Mouse (Mus musculus) adrenal gland, postnatal 0 days (tissue): ENCODE measurements around the gene Timm10b. TPM values are rescaled to one million over a fixed set of nuclear protein-coding genes. Genes with fewer than 3 reads are reported as not detected.

Experiments used
- polyA plus RNA-seq: library from polyadenylated mRNA; unstranded; fragments of >200 nt; fragmentation: Nextera tagmentation; extraction: Ambion mirVana; gene quantifications from 2 replicates; pipeline ENCODE4 v1.2.1, GENCODE M21; 2015

Gene Timm10b
- polyA plus RNA-seq = 274 and 325 TPM in 2 replicates

DNA sequence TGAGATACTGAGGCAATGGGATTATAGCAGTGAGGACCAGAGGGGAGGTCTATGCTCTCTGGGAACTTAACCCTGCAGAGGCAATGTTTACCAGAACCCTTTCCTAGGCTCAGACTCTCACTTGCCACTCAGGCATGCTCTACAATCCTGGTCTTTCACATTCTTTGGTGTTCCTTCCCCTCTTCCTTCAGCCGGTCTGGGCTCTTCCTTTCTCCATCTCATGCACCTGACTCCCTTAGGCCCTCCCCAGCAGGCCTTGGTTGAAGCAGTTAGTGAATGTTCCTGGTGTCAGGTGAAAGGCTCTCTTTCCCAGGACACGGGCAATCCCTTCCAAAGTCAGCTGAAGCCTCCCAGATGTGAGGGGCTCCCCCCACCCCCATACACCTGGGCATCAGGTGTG is at the start of gene Timm10b:
Timm10b (plus strand) TSS at position 301 of the 400 bp plus-strand sequence.

DNA sequence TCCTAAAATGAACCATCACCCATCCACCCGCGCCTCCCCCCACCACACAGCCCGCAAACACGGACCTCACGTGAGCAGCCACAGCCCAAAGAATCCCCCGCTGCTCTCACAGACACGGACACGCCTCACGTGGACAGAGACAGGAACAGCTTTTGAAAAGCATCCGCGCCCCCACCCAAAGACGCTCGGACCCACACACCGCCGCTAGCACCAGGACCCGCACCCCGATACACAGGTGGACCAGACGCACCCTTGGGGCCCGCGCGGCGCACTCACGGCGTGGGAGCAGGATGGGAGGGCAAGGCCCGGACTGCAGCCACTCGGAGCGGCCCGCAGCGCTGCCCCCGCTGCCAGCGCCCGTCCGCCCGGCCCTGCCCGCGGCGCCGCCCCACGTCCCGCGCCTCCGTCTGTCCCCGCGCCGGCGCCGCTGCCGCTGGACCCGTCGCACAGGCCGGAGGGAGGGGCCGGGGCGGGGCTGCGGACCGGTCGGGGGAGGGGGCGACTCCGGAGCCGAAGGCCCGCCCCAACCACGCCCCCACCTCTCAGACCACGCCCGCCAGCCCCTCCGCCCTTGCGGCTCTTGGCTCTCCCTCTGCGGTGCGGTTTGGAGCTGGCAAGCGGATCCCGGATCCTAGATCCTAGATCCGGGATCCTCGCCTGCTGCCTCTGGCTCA is 6.6 kb upstream of the Timm10b start, which contains the start of gene Trim3:
Trim3 (minus strand) TSS at position 445 of the 674 bp plus-strand sequence.

DNA sequence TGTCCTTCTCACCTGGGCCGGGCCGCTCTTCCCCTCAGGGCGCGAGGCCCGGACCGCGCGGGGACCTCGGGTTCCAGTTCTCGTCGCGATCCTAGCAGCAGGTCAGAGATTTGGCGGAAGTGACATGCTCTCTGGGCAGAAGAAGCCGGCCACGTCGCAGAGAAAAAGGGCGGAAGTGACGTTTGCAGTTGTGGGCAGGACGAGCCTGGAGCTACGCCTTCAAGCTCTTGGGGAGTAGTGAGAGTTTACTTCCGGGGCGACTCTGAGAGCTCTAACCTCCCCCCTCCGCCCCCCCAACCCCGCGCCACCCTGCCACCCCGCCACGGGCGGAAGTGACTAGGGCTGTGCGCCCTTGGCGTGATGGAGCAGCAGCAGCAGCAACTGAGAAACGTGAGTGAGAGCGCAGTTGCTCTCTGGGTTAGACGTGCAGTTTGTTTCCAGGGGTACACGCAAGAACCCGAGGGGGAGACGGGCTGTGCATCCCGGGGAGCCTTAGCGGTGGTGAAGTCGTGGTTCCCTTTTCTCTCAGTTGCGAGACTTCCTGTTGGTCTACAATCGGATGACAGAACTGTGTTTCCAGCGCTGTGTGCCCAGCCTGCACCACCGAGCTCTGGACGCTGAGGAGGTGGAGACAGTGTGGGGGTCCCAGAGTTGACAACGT is 507 bp downstream of the Timm10b start, which contains the start of the genes Arfip2 and Gm45799:
Arfip2 (minus strand) TSS at position 184 of the 661 bp plus-strand sequence.
Gm45799 (plus strand) TSS at position 320 of the 661 bp plus-strand sequence.

GRCm38 (mm10) chr7:105650639-105651435 is 11.0 kb downstream of the Timm10b start, which contains the start of gene Dnhd1:
Dnhd1 (plus strand) TSS chr7:105650827.

Other genes with a start within 250 kb of the Timm10b start
- 14.2 and 22.0 TPM in 2 replicates for gene Fam160a2, start 240.0 kb upstream of the Timm10b start, polyA plus RNA-seq
- 0.08 TPM in 1 of 2 replicates, not detected in the other for gene Cnga4, start 235.5 kb upstream of the Timm10b start, polyA plus RNA-seq
- gene Cckbr, start 214.3 kb upstream of the Timm10b start, polyA plus RNA-seq = 0.09 and 0.18 TPM in 2 replicates
- gene Cavin3, start 157.8 kb upstream of the Timm10b start, polyA plus RNA-seq = 121 and 164 TPM in 2 replicates
- gene Smpd1, start 85.7 kb upstream of the Timm10b start, polyA plus RNA-seq = 33.8 and 37.9 TPM in 2 replicates
- 50.1 and 91.9 TPM in 2 replicates for gene Apbb1, start 58.4 kb upstream of the Timm10b start, polyA plus RNA-seq
- 46.1 and 53.0 TPM in 2 replicates for gene Hpx, start 39.9 kb upstream of the Timm10b start, polyA plus RNA-seq
- 21.1 and 25.2 TPM in 2 replicates for gene Trim3, start 6.5 kb upstream of the Timm10b start, polyA plus RNA-seq
- gene Arfip2, start 360 bp downstream of the Timm10b start, polyA plus RNA-seq = 54.4 and 61.0 TPM in 2 replicates
- 30.4 and 57.6 TPM in 2 replicates for gene Gm45799, start 496 bp downstream of the Timm10b start, polyA plus RNA-seq
- 0.91 and 0.95 TPM in 2 replicates for gene Dnhd1, start 10.8 kb downstream of the Timm10b start, polyA plus RNA-seq
- gene Ilk, start 96.5 kb downstream of the Timm10b start, polyA plus RNA-seq = 226 and 237 TPM in 2 replicates
- gene Rrp8, start 97.3 kb downstream of the Timm10b start, polyA plus RNA-seq = 17.4 and 27.9 TPM in 2 replicates
- gene Taf10, start 104.3 kb downstream of the Timm10b start, polyA plus RNA-seq = 146 and 158 TPM in 2 replicates
- gene Tpp1, start 112.2 kb downstream of the Timm10b start, polyA plus RNA-seq = 58.5 and 125 TPM in 2 replicates
- gene Dchs1, start 147.6 kb downstream of the Timm10b start, polyA plus RNA-seq = 3.0 and 4.0 TPM in 2 replicates
- 438 and 446 TPM in 2 replicates for gene Mrpl17, start 171.0 kb downstream of the Timm10b start, polyA plus RNA-seq